Mouse (Mus musculus) olfactory bulb, adult 2 months (tissue): ENCODE measurements around the gene Herpud1.

Experiments
- CTCF ChIP-seq: fragments of 200-500 bp; IDR thresholded peaks from 2 replicates; pipeline ENCODE4 v1.5.1; 2012; ENCODE audit warnings: low read depth, mild to moderate bottlenecking, low read length, moderate library complexity; ENCODE audit not compliant: insufficient read depth
- POLR2A ChIP-seq: fragments of 200-500 bp; IDR thresholded peaks from 2 replicates; pipeline ENCODE4 v1.6.1; 2012; ENCODE audit warnings: mild to moderate bottlenecking, low read depth, low read length, moderate library complexity; ENCODE audit not compliant: insufficient read depth

- TF ChIP-seq POLR2A (no peak), CTCF (no peak)
Measured at GRCm38 (mm10) chr8:94387027-94387684, 918 bp downstream of the Herpud1 start.
